8 mouse cellular contexts compared by ENCODE assay signal in genomic region chr13:100744036-100744744, GRCm38 (mm10). TPM values are rescaled to one million over a fixed set of nuclear protein-coding genes. Genes with fewer than 3 reads are reported as not detected.
A peak's percentile ranks its signal among the peaks of the same experiment; 100 is the strongest.
DNase-seq lines count a peak whose midpoint lies in the region; ATAC-seq and TF ChIP-seq lines count a peak whose summit lies in the region.

Gene Mrps36, minus strand, starts transcription at chr13:100744659.

- no peak for TF ChIP-seq CTCF in ES-Bruce4 (IDR thresholded peaks at IDR 0.05; ENCODE audit: low read depth, low read length)

- peak; percentile 96 for ATAC-seq in cerebellum, adult (ENCODE audit: insufficient number of reproducible peaks, low FRiP score, low TSS enrichment)
- peak; percentile 96 for ATAC-seq in forebrain, embryonic 14.5 days
- ATAC-seq in neural tube, embryonic 15.5 days (ENCODE audit: low FRiP score) = peak; percentile 97

- peaks cover 2% of the 10 kb centered on the region for H3K4me1 ChIP-seq in ES-Bruce4 (ENCODE audit: control insufficient read depth, insufficient read depth, low read length)
- H3K4me1 ChIP-seq in forebrain, embryonic 14.5 days (ENCODE audit: control insufficient read depth, insufficient read depth, low read length) = peaks cover 4% of the 10 kb centered on the region; the same call in 1 of the 2 replicates
- peaks cover 20% of the 10 kb centered on the region for H3K4me1 ChIP-seq in neural tube, embryonic 15.5 days

- intact Hi-C loops in heart, postnatal 14 days (cut with DNase I) = no loop called here

- DNase-seq in forebrain, embryonic 14.5 days (ENCODE audit: low spot score) = peak; percentile 92
- peak; percentile 90 to 91 for DNase-seq in heart, postnatal 14 days
- DNase-seq in layer of hippocampus, adult 11-12 months (ENCODE audit: low spot score) = peak; percentile 94
- peak; percentile 96 for DNase-seq in lung, adult 18-20 months
- peak; percentile 93 for DNase-seq in testis, postnatal 14 days (ENCODE audit: low spot score)

- peak within 1 kb of the TSS; percentile 76 for H3K4me3 ChIP-seq in ES-Bruce4 (ENCODE audit: low read depth, low read length)
- H3K4me3 ChIP-seq in forebrain, embryonic 14.5 days (ENCODE audit: low read depth, low read length) = peak within 1 kb of the TSS; percentile 79
- peak within 1 kb of the TSS; percentile 87 for H3K4me3 ChIP-seq in neural tube, embryonic 15.5 days (replicated peaks)

- TF ChIP-seq POLR2A in ES-Bruce4 (IDR thresholded peaks at IDR 0.05; ENCODE audit: insufficient read depth, low read length) = peak; percentile 45

- no peak for TF ChIP-seq EP300 in ES-Bruce4 (IDR thresholded peaks at IDR 0.05; ENCODE audit: insufficient read depth, low read depth, low read length)

- H3K9me3 ChIP-seq in ES-Bruce4 (replicated peaks; ENCODE audit: control insufficient read depth, insufficient read depth, low read length, poor library complexity, severe bottlenecking) = no peaks in the 10 kb centered on the region
- no peaks in the 10 kb centered on the region for H3K9me3 ChIP-seq in forebrain, embryonic 14.5 days (replicated peaks; ENCODE audit: control insufficient read depth, low read length)
- H3K9me3 ChIP-seq in neural tube, embryonic 15.5 days (replicated peaks) = no peaks in the 10 kb centered on the region

- peak within 1 kb of the TSS; percentile 77 for H3K9ac ChIP-seq in ES-Bruce4 (ENCODE audit: low read depth, poor library complexity, severe bottlenecking)
- peak within 1 kb of the TSS; percentile 84 for H3K9ac ChIP-seq in forebrain, embryonic 14.5 days (ENCODE audit: low read length)
- peak within 1 kb of the TSS; percentile 88 for H3K9ac ChIP-seq in neural tube, embryonic 15.5 days (replicated peaks)

- H3K27ac ChIP-seq in ES-Bruce4 (ENCODE audit: insufficient read depth, low read length) = peak within 1 kb of the TSS; percentile 69
- peak within 1 kb of the TSS; percentile 89 for H3K27ac ChIP-seq in forebrain, embryonic 14.5 days (ENCODE audit: low read depth, low read length)
- H3K27ac ChIP-seq in neural tube, embryonic 15.5 days (replicated peaks) = peak within 1 kb of the TSS; percentile 99

- WGBS in forebrain, embryonic 14.5 days = under 1% methylated on average over 52 of the region's 52 CpGs
- WGBS in neural tube, embryonic 15.5 days = under 1% methylated on average over 52 of the region's 52 CpGs

- no peaks in the 10 kb centered on the region for H3K36me3 ChIP-seq in ES-Bruce4 (ENCODE audit: control insufficient read depth, insufficient read depth, low read length, poor library complexity, severe bottlenecking)
- H3K36me3 ChIP-seq in forebrain, embryonic 14.5 days (ENCODE audit: control insufficient read depth, insufficient read depth, low read length) = peaks cover 3% of the 10 kb centered on the region; the same call in 1 of the 2 replicates
- peaks cover 3% of the 10 kb centered on the region; the same call in 1 of the 2 replicates for H3K36me3 ChIP-seq in neural tube, embryonic 15.5 days

- peak within 1 kb of the TSS; percentile 57 for H3K4me2 ChIP-seq in forebrain, embryonic 14.5 days (ENCODE audit: low read length)
- H3K4me2 ChIP-seq in neural tube, embryonic 15.5 days = peak within 1 kb of the TSS; percentile 65

- H3K27me3 ChIP-seq in ES-Bruce4 (ENCODE audit: control insufficient read depth, insufficient read depth, low read length, poor library complexity, severe bottlenecking) = no peaks in the 10 kb centered on the region
- no peaks in the 10 kb centered on the region for H3K27me3 ChIP-seq in forebrain, embryonic 14.5 days (replicated peaks; ENCODE audit: control insufficient read depth, insufficient read depth, low read length)
- H3K27me3 ChIP-seq in neural tube, embryonic 15.5 days (replicated peaks) = no peaks in the 10 kb centered on the region

RNA-seq across cellular contexts. Expression of gene Mrps36, which starts in this region (rescaled TPM):
- polyA plus RNA-seq in ES-Bruce4 (2011; ENCODE audit: insufficient read depth, insufficient read length, low read depth, missing spikeins) = 108 and 110 TPM in 2 replicates
- 112 and 125 TPM in 2 replicates for polyA plus RNA-seq in forebrain, embryonic 14.5 days (2014; fragmentation: Nextera tagmentation; extraction: Ambion mirVana)
- 100 to 1,000 TPM; 173 to 179 TPM for total RNA-seq in heart, postnatal 14 days (2021)
- polyA plus RNA-seq in neural tube, embryonic 15.5 days (2015; fragmentation: Nextera tagmentation; extraction: Ambion mirVana) = 164 and 168 TPM in 2 replicates

Comparison
In these comparisons a context has a peak if more than half of its experiments do, and no peak if none do; other contexts are left out.
1. Peak in every context shown above with its lines: DNase-seq, ATAC-seq, H3K4me3 ChIP-seq and H3K27ac ChIP-seq.